Mouse (Mus musculus) megakaryocyte, embryonic 14.5 days (primary cell): ENCODE results near the gene Vav2.

ENCODE experiments used
- FLI1 ChIP-seq: IDR thresholded peaks from 2 replicates; pipeline ENCODE4 v1.6.1; 2012; ENCODE audit warnings: low read length, inconsistent platforms, mixed read lengths
- GATA1 ChIP-seq: IDR thresholded peaks from 3 replicates; pipeline ENCODE4 v1.6.1; 2012; ENCODE audit warnings: mixed read lengths, low read length, inconsistent platforms, borderline replicate concordance

GRCm38 (mm10) chr2:27324690-27325089 is 102.1 kb downstream of the Vav2 start:
- no peak for TF ChIP-seq GATA1
- TF ChIP-seq FLI1: no peak
